Mouse (Mus musculus) c-Kit-positive CD71-negative TER-119-negative erythroid progenitor cells, embryonic 14.5 days (primary cell): Measurements from ENCODE around the gene Sesn2.

ENCODE experiments used
- DNase-seq: peaks from one replicate; pipeline ENCODE4 v3.0.0-alpha.2; 2013; ENCODE audit warnings: low read depth

Sesn2 gene

DNA sequence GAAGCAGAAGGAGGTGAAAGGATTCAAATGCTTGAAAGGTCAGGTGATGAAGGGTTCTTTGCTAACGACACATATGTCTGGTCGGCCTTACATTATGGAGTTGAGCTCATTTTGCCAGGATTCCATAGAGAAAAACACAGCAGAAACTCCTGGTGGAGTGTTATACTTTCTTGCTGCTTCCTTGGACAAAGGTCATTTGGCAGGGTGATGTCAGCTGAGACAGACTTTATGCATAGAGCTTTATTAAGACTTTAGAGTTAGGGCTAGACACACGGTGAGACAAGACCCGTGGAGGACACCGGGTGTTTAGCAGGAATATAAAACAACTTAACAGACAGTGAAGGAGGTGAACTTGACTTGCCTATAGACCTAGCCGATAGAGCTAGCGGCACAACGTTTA is 32.5 kb downstream of the Sesn2 start:
- DNase-seq = no peak

DNA sequence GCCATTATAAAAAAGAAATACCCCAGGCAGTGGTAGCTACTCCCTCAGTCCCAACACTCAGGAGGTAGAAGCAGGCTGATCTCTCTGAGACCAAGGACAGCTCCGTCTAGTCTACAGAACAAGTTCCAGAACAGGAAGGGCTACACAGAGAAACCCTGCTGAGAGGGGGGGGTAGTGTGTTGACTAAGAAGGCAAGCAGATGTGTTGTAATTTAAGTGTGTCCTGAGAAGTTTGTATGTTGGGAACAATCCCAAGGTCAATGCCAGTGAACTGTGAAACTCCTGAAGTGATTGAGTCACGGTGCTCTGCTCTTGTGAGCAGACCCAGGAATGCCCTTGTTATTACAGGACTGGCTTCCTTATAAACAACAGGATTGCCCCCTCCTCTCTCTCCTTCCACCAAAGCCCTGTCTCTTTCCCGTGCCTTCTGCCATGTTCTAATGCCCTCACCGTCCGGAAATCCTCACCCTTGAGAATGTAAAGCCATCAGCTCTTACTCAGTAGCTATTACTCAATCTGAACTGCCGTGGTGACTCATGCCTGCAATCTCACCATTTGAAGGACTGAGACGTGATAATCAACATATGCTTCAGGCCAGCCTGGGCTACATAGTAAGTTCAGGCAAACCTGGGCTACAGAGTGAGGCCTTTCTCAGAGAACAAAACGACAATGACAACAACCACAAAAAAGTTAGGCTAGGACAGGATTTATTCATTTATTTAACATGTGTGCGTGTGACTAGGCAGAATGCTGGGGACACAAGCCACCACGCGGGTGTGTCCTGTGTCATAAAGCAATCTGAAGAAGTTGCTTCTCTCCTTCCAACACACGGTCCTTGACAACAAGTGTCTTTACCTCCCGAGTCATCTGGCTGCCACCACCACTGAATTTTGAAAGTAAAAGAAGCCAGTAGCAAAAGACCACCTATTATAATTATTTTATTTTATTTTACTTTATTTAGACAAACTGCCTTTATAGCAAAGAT is 34.1 kb downstream of the Sesn2 start:
- DNase-seq = no peak

GRCm38 (mm10) chr4:132474631-132475030 is 35.7 kb downstream of the Sesn2 start:
- no peak for DNase-seq

- DNase-seq = no peak
Observed at GRCm38 (mm10) chr4:132473411-132473810, 36.9 kb downstream of the Sesn2 start.

DNA sequence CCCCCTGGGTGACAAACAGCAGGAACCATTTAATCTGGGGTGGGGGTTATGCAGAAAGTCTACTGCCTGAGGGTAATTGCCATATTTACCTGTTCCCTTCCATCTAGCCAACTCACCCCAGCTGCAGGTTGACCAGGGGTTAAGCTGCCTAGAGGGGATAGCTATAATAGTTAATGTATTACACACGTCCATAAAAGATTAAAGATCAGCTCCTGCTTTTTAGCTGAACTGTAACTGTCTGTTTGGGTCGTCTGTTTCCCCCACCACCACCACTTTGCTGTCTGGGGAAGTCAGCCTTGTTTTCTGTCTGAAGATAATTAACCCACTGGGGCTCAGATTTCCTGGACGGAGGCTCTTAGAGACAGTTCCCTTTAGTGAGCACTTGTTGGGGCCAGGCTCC is 40.4 kb downstream of the Sesn2 start:
- no peak for DNase-seq

GRCm38 (mm10) chr4:132464255-132464613 is 46.1 kb downstream of the Sesn2 start:
- no peak for DNase-seq

GRCm38 (mm10) chr4:132463430-132464254 is 46.7 kb downstream of the Sesn2 start, which contains the start of gene Med18:
TSS of gene Med18 (minus strand) at chr4:132463921.
- peak; percentile 87 for DNase-seq

GRCm38 (mm10) chr4:132462836-132463235 is 47.5 kb downstream of the Sesn2 start:
- no peak for DNase-seq

DNA sequence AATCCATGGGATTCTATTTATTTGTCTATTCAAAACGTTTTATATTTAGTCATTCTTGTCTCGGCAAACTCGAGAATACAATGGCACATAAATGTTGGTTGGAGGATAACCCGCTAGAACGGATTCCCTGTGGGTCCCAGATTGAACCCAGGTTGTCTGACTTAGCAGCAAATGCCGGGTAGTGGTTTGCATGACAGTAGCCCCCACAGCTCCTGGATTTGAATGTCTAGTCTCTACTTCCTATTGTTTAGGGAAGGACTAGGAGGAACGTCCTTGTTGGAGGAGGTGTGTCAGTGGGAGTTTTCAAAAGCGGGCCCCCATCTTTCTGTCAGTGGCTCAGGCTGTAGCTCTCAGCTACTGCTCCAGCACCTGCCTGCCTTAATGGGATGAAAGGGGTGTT is 50.1 kb downstream of the Sesn2 start:
- no peak for DNase-seq

DNA sequence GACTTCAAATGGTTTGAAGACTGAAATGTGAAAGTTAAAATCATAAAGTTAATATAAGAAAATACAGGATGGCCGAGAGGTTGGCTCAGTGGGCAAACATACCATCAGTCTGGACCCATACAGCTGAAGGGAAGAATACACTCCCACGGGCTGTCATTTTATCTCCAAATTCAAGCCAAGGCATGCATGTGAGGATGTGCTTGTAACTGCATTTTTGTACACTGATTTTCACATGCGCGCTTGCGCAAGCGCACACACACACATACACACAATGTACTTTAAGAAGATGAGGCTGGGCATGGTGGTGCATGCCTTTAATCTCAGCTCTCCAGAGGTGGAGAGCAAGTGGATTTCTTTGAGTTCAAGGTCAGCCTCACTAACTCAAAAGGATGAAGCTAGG is 54.7 kb downstream of the Sesn2 start:
- no peak for DNase-seq

- DNase-seq = no peak
Observed at GRCm38 (mm10) chr4:132455146-132455545, 55.2 kb downstream of the Sesn2 start.

DNA sequence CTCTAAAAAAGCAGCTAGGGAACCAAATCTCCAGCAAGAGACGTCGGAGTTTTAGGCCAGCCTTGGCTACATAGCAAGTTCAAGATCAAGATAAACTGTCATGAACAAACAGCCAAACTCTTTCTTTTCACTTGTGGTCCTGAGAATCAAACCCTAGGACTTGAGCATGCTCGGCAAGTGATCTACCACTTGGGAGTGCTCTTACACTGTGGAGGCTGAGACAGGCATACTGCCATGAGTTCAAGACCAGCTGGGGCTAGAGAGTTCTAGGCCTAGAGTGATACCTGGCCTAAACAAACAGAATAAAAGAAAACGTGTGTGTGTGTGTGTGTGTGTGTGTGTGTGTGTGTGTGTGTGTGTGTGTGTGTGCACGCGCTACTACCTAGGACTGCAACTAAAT is 56.1 kb downstream of the Sesn2 start:
- no peak for DNase-seq

DNA sequence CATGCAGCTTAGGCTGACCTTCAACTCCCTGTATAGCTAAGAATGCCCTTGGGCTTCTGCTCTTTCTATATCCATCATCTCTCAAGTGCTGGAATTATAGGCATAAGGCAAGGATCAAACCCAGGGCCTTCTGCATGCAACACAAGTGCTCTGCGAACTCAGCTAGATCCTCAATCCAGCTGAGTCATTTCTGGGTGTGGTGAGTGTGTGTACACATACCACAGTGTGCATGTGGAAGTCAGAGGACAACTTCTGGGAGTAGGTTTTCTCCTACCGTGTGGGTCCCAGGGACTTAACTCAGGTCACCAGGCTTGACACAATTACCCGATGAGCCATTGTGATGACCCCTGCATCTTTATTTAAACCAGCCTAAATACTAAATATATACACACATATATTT is 60.5 kb downstream of the Sesn2 start:
- no peak for DNase-seq

DNA sequence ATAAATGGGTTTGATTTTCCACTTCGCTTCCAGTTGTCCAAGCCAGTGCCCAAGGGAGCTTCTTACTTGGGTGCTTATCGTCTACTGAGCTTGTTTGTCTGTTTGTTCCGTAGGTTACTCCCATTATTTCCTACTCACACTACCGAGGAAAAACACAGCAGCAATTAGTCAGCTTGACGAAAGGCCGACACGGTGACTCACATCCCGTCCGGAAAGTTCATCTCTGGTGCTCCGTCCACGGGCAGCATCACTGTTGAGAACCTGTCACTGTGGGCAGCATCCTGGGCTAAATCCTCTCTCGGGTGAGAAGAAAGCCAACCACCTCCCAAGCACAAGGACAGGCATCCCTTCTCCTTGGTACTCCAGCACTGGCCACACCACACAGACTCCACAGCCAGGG is 64.2 kb downstream of the Sesn2 start:
- no peak for DNase-seq

DNA sequence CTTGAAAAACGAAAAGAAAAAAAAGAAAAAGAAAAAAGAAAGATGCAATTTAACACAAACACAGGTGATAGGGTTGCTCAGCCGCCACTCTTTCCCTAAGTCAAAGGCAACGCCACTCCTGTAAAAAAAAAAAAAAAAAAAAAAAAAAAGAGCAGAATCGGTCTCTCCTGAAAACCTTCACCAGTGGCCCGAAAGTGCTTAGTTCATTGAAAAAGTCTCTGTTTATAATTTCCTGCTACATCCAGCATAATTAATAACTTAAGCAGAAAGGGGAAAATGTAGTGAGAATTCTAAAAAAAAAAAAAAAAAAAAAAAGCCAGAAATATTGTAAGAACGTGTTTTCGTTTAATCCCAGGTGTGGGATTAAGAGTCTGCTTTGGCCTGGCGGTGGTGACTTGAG is 65.8 kb downstream of the Sesn2 start:
- no peak for DNase-seq
